Mouse (Mus musculus) C2C12 (cell line): ENCODE data around the gene Ofcc1. TPM values are rescaled to one million over a fixed set of nuclear protein-coding genes. Genes with fewer than 3 reads are reported as not detected.

Source experiments
- H3K27me3 ChIP-seq: one replicate; pipeline ENCODE4 v1.6.1; 2011; ENCODE audit not compliant: control insufficient read depth, insufficient read depth, insufficient read length
- H3K36me3 ChIP-seq: one replicate; pipeline ENCODE4 v1.6.1; 2011; ENCODE audit not compliant: control insufficient read depth, insufficient read depth
- H3K4me3 ChIP-seq: one replicate; pipeline ENCODE4 v1.5.1; 2011; ENCODE audit warnings: mild to moderate bottlenecking, control low read depth; ENCODE audit not compliant: poor library complexity, insufficient read depth, severe bottlenecking
- H3K79me2 ChIP-seq: one replicate; pipeline ENCODE4 v1.6.1; 2011; ENCODE audit not compliant: control insufficient read depth, insufficient read depth
- H3K79me3 ChIP-seq: one replicate; pipeline ENCODE4 v1.6.1; 2011; ENCODE audit warnings: low read depth, control low read depth
- H3ac ChIP-seq: one replicate; pipeline ENCODE3; 2011; ENCODE audit warnings: low read depth; ENCODE audit not compliant: control insufficient read depth, insufficient read length
- CEBPB ChIP-seq: IDR thresholded peaks from one replicate; pipeline ENCODE4 v1.6.1; 2011; ENCODE audit warnings: low read depth, mild to moderate bottlenecking, control low read depth, moderate library complexity
- CTCF ChIP-seq: IDR thresholded peaks from one replicate; pipeline ENCODE4 v1.5.1; 2011; ENCODE audit not compliant: control insufficient read depth, insufficient read depth, insufficient read length
- FOSL1 ChIP-seq: IDR thresholded peaks from one replicate; pipeline ENCODE4 v1.8.0; 2011; ENCODE audit warnings: mild to moderate bottlenecking, low read length; ENCODE audit not compliant: poor library complexity, insufficient read depth, severe bottlenecking
- MAX ChIP-seq: IDR thresholded peaks from one replicate; pipeline ENCODE4 v1.6.1; 2011; ENCODE audit warnings: mild to moderate bottlenecking, control low read depth
- MYOD1 ChIP-seq: IDR thresholded peaks from one replicate; pipeline ENCODE4 v1.6.1; 2011; ENCODE audit warnings: low read depth; ENCODE audit not compliant: control insufficient read depth, insufficient read length
- MYOG ChIP-seq: IDR thresholded peaks from one replicate; pipeline ENCODE4 v1.6.1; 2011; ENCODE audit not compliant: control insufficient read depth, insufficient read length; ENCODE audit errors: extremely low read depth
- USF1 ChIP-seq: IDR thresholded peaks from one replicate; pipeline ENCODE4 v1.6.1; 2011; ENCODE audit warnings: low read depth, mild to moderate bottlenecking, control low read depth, moderate library complexity
- long read RNA-seq, 2 experiments: library from polyadenylated mRNA; unstranded; transcript quantifications; one replicate each; pipeline ENCODE4 v2.0.0; 2019 to 2020
- polyA plus RNA-seq: library from polyadenylated mRNA; unstranded; fragments of >200 nt; fragmentation: generic; extraction: Trizol; gene quantifications from one replicate; pipeline ENCODE4 v1.2.1, GENCODE M21; 2012; ENCODE audit warnings: missing spikeins

Gene Ofcc1
- polyA plus RNA-seq, result not detected
- long read RNA-seq, experiment 1, result 0 reads
- long read RNA-seq, experiment 2, result 0 reads

DNA sequence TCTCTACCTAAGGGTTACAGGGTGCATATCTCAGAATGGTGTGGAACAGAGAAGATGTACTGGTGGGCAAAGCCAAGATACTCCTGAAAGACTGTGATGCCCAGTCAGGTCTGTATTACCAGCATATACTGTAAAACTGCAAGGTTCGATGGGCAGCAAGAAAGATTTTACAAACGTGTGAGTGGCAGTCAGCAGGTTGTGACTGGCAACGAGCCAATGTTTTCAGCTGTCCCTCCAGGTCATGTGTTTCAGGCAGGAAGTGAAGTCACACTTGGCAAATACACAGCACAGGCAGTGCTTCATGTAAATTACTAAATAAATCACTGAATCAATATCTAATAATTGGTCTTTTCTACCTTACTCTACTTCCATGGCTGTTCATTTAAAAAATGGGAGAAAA is at the start of gene Ofcc1:
Ofcc1 (minus strand) TSS at position 163 of the 400 bp plus-strand sequence.
- Histone ChIP-seq H3K36me3 (no peaks in the 10 kb centered on the region), H3K27me3 (no peaks in the 10 kb centered on the region), H3K79me3 (no peaks in the 10 kb centered on the region), H3ac (no peak within 1 kb of the TSS), H3K4me3 (no peak within 1 kb of the TSS), H3K79me2 (no peaks in the 10 kb centered on the region)
- no peak for TF ChIP-seq USF1
- TF ChIP-seq MYOD1, result no peak
- TF ChIP-seq CTCF, result no peak
- no peak for TF ChIP-seq MYOG
- no peak for TF ChIP-seq CEBPB
- no peak for TF ChIP-seq MAX
- TF ChIP-seq FOSL1, result no peak

DNA sequence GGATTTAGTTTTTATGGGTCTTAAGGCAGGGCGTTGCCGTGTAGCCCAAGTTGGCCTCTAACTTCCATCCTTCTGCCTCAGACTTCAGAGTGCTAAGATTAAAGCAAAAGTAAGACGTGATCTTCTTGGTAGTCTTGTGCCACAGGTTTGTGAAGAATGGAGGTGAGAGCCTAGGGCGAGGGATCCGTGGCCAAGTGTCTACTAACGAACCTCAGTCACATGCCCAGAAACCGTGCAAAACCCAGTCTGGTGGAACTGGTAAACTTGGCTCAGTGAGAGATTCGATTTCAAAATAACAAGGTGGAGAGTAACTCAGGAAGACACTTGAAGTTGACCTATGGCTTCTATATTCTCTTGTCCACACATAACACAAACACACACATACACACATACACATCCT is 28.9 kb upstream of the Ofcc1 start:
- no peaks in the 10 kb centered on the region for H3K79me3 ChIP-seq
- no peaks in the 10 kb centered on the region for H3K36me3 ChIP-seq
- H3K27me3 ChIP-seq, result no peaks in the 10 kb centered on the region
- no peaks in the 10 kb centered on the region for H3K79me2 ChIP-seq
- TF ChIP-seq CTCF, result no peak
- TF ChIP-seq MYOG, result no peak
- no peak for TF ChIP-seq MYOD1
- no peak for TF ChIP-seq FOSL1
- TF ChIP-seq CEBPB, result no peak
- no peak for TF ChIP-seq USF1
- TF ChIP-seq MAX, result no peak
- H3ac ChIP-seq, result no peak overlapping the region
- no peak overlapping the region for H3K4me3 ChIP-seq

DNA sequence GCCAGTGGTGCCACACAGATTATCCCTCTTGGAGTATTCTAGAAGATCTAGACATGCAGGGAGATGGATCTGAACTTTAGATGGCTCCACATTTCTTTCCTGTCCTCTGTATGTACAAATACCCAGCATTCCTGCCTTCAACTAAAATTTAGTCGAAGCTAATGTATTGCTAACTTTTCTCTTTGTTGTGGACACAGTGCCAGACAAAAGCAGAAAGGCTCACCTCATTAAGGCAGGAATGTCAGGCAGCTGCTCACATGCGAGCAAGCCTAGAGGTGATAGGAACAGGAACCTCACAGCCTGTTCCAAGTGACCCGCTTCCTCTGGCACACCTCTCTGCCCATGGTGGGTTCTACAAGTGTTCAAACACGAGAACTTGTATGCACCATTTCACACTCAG is 26.2 kb upstream of the Ofcc1 start:
- H3K27me3 ChIP-seq, result no peaks in the 10 kb centered on the region
- H3K79me3 ChIP-seq, result no peaks in the 10 kb centered on the region
- H3K4me3 ChIP-seq, result no peak overlapping the region
- no peak overlapping the region for H3ac ChIP-seq
- TF ChIP-seq USF1 (no peak), CEBPB (no peak), MYOG (no peak), MAX (no peak), CTCF (no peak), MYOD1 (no peak)
- H3K36me3 ChIP-seq, result no peaks in the 10 kb centered on the region
- no peaks in the 10 kb centered on the region for H3K79me2 ChIP-seq

DNA sequence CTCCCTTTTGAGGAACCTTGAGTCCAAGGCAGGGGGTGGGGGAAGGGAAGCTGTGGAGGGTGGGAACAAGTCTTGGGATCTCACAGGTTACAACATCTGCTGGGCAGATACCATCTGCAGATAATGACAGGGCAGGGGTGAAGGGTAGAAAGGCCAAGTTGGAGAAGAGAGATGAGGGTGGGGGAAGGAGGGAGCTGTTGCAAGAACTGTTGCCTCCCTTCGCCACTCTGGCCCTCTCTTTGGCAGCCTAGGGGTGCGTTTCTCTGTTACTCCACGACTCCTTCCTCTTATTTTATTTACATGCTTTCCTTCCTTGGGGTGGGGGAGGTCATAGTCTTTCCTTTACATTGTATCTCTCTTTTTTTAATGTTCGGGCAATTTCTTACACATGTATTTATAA is 23.7 kb upstream of the Ofcc1 start:
- H3K4me3 ChIP-seq, result no peak overlapping the region
- H3K36me3 ChIP-seq, result no peaks in the 10 kb centered on the region
- H3K27me3 ChIP-seq, result no peaks in the 10 kb centered on the region
- no peak for TF ChIP-seq MAX
- TF ChIP-seq USF1, result no peak
- no peak for TF ChIP-seq CTCF
- TF ChIP-seq MYOG, result no peak
- TF ChIP-seq FOSL1, result no peak
- TF ChIP-seq MYOD1, result no peak
- TF ChIP-seq CEBPB, result no peak
- no peaks in the 10 kb centered on the region for H3K79me3 ChIP-seq
- H3ac ChIP-seq, result no peak overlapping the region
- no peaks in the 10 kb centered on the region for H3K79me2 ChIP-seq

DNA sequence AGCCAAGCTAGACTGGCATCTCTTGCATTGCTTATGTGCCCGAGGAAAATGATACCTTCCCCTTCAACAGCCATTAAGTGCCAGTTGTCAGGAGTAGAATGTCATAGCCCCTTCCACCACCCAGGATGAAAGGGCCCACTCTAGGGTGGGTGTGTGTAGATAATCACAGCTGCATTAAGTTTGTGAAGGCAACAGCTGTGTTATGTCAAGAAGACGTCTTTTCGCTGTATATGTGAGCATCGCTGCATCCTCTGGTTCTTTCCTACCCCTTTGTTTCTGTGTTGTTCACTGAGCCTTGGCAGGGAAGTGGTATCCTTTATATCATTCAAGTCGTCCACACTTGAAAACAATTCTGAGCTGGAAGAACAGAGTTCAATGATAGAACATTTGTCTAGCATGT is 15.5 kb upstream of the Ofcc1 start:
- Histone ChIP-seq H3K79me3 (no peaks in the 10 kb centered on the region), H3K4me3 (no peak overlapping the region), H3K27me3 (no peaks in the 10 kb centered on the region), H3K36me3 (no peaks in the 10 kb centered on the region), H3ac (no peak overlapping the region), H3K79me2 (no peaks in the 10 kb centered on the region)
- TF ChIP-seq MAX (no peak), USF1 (no peak), CEBPB (no peak), MYOD1 (no peak), MYOG (no peak), FOSL1 (no peak), CTCF (no peak)

DNA sequence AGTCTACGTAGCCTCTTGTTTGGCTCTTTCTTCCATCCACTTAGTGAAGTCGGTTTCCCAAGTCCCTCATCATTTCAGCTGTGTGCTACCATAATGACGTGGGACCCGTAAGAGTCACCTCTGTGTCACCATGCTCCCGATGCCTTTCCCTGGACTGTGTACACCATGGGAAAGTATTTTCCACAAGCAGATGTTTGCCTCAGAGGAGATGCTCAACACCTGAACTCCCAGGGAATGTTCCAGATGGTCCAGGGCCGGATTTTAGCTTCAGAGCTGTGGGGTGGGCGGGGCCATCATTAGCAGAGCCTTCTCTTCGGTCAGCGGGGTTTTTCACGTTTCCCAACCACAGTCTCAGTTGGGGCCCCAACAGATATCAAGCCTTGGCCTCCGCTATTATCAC is 5.5 kb upstream of the Ofcc1 start:
- TF ChIP-seq USF1 (no peak), MYOG (no peak), MYOD1 (no peak), MAX (no peak), CTCF (no peak), FOSL1 (no peak), CEBPB (no peak)
- H3ac ChIP-seq, result no peak overlapping the region
- no peaks in the 10 kb centered on the region for H3K27me3 ChIP-seq
- no peak overlapping the region for H3K4me3 ChIP-seq
- no peaks in the 10 kb centered on the region for H3K79me2 ChIP-seq
- no peaks in the 10 kb centered on the region for H3K36me3 ChIP-seq
- no peaks in the 10 kb centered on the region for H3K79me3 ChIP-seq

DNA sequence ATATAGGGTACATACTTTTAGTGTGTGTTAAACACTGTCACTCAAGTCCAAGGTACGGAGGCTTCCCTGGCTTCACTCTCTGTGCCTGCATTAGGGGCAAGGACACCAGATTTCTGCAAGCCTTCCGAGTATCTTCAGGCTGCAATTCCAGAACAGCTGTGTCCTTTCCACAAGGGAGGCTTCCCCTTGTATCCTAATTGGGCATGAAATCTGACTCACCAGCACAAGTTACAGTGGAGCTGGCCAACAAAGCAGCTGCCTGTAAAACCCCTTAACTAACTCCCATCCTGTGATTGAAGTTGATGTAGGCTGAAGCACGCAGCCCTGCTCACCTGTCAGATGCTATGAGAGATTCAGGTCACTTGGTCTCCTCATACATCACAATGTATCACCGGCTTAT is 3.6 kb upstream of the Ofcc1 start:
- TF ChIP-seq CEBPB (no peak), MYOD1 (no peak), CTCF (no peak), USF1 (no peak), MYOG (no peak), MAX (no peak), FOSL1 (no peak)

More for the DNA sequence above, 3.6 kb upstream of the Ofcc1 start:
- Histone ChIP-seq H3K79me3 (no peaks in the 10 kb centered on the region), H3K36me3 (no peaks in the 10 kb centered on the region), H3K79me2 (no peaks in the 10 kb centered on the region), H3ac (no peak overlapping the region), H3K4me3 (no peak overlapping the region), H3K27me3 (no peaks in the 10 kb centered on the region)
